In genomic region chr17:24528560-24528918, GRCm38 (mm10) we compare ENCODE assay signal across 8 mouse cellular contexts. TPM values are rescaled to one million over a fixed set of nuclear protein-coding genes. Genes with fewer than 3 reads are reported as not detected.
DNase-seq lines count a peak whose midpoint lies in the region; ATAC-seq and TF ChIP-seq lines count a peak whose summit lies in the region.

No protein-coding gene starts in this region.

- H3K4me1 ChIP-seq in kidney, postnatal 0 days (replicated peaks; ENCODE audit: insufficient read depth, low read length): peaks cover 21% of the 10 kb centered on the region
- peaks cover 10% of the 10 kb centered on the region for H3K4me1 ChIP-seq in bone marrow, adult 2 months (ENCODE audit: control insufficient read depth, insufficient read depth, low read length)
- peaks cover 71% of the 10 kb centered on the region for H3K4me1 ChIP-seq in hindbrain, embryonic 15.5 days (replicated peaks)
- H3K4me1 ChIP-seq in midbrain, postnatal 0 days (ENCODE audit: insufficient read depth, low read length): peaks cover 30% of the 10 kb centered on the region

- H3K9me3 ChIP-seq in kidney, postnatal 0 days (replicated peaks; ENCODE audit: low read length): no peaks in the 10 kb centered on the region
- no peaks in the 10 kb centered on the region for H3K9me3 ChIP-seq in hindbrain, embryonic 15.5 days
- H3K9me3 ChIP-seq in midbrain, postnatal 0 days (ENCODE audit: low read length): no peaks in the 10 kb centered on the region

- H3K4me3 ChIP-seq in kidney, postnatal 0 days (replicated peaks; ENCODE audit: low read depth, low read length): peak overlapping the region; percentile 73
- H3K4me3 ChIP-seq in bone marrow, adult 2 months (replicated peaks; ENCODE audit: control insufficient read depth, low read depth, low read length): peak overlapping the region; percentile 82
- peak overlapping the region; percentile 76 for H3K4me3 ChIP-seq in hindbrain, embryonic 15.5 days
- peak overlapping the region; percentile 84 for H3K4me3 ChIP-seq in midbrain, postnatal 0 days (ENCODE audit: low read depth, low read length)

- H3K36me3 ChIP-seq in kidney, postnatal 0 days (ENCODE audit: insufficient read depth, low read length): no peaks in the 10 kb centered on the region; the same call in 1 of the 2 replicates
- H3K36me3 ChIP-seq in hindbrain, embryonic 15.5 days: no peaks in the 10 kb centered on the region
- peaks cover 5% of the 10 kb centered on the region for H3K36me3 ChIP-seq in midbrain, postnatal 0 days (ENCODE audit: insufficient read depth, low read length)

- H3K9ac ChIP-seq in kidney, postnatal 0 days (ENCODE audit: low read depth, low read length): peak overlapping the region; percentile 72
- peak overlapping the region; percentile 74 for H3K9ac ChIP-seq in hindbrain, embryonic 15.5 days
- peak overlapping the region; percentile 67 for H3K9ac ChIP-seq in midbrain, postnatal 0 days (replicated peaks; ENCODE audit: low read length, poor library complexity, severe bottlenecking)

- H3K27me3 ChIP-seq in kidney, postnatal 0 days (ENCODE audit: insufficient read depth, low read length): no peaks in the 10 kb centered on the region
- H3K27me3 ChIP-seq in hindbrain, embryonic 15.5 days: no peaks in the 10 kb centered on the region
- H3K27me3 ChIP-seq in midbrain, postnatal 0 days (ENCODE audit: insufficient read depth, low read length): no peaks in the 10 kb centered on the region

- H3K27ac ChIP-seq in kidney, postnatal 0 days: peak overlapping the region; percentile 75
- peak overlapping the region; percentile 70; the same call in 1 of the 2 replicates for H3K27ac ChIP-seq in bone marrow, adult 2 months (ENCODE audit: control insufficient read depth, insufficient read depth, low read depth, low read length, poor library complexity)
- H3K27ac ChIP-seq in hindbrain, embryonic 15.5 days (replicated peaks): peak overlapping the region; percentile 87
- peak overlapping the region; percentile 77 for H3K27ac ChIP-seq in midbrain, postnatal 0 days (ENCODE audit: low read depth, low read length)

- 0% methylated on average over 8 of the region's 8 CpGs for WGBS in kidney, postnatal 0 days
- 0% methylated on average over 8 of the region's 8 CpGs for WGBS in bone marrow, adult 2 months
- WGBS in hindbrain, embryonic 15.5 days: under 1% methylated on average over 8 of the region's 8 CpGs
- WGBS in midbrain, postnatal 0 days: under 1% methylated on average over 8 of the region's 8 CpGs

- peak overlapping the region; percentile 72 for H3K4me2 ChIP-seq in kidney, postnatal 0 days (ENCODE audit: low read length)
- peak overlapping the region; percentile 82 for H3K4me2 ChIP-seq in hindbrain, embryonic 15.5 days
- peak overlapping the region; percentile 82 for H3K4me2 ChIP-seq in midbrain, postnatal 0 days (ENCODE audit: low read depth, low read length, poor library complexity, severe bottlenecking)

- no peak for ATAC-seq in kidney, postnatal 0 days (replicated peaks; ENCODE audit: low FRiP score, low read depth)
- no peak for ATAC-seq in hindbrain, embryonic 15.5 days (ENCODE audit: low FRiP score, low read depth)
- ATAC-seq in midbrain, postnatal 0 days (ENCODE audit: low FRiP score): no peak
- ATAC-seq in granulocyte monocyte progenitor cell, adult 5-6 weeks (replicated peaks; ENCODE audit: poor library complexity, severe bottlenecking): no peak
- no peak for ATAC-seq in megakaryocyte-erythroid progenitor cell, adult 5-6 weeks (replicated peaks; ENCODE audit: low FRiP score, low TSS enrichment, poor library complexity, severe bottlenecking)

- DNase-seq in kidney, postnatal 0 days (ENCODE audit: low spot score): no peak
- no peak for DNase-seq in kidney, postnatal 25 days
- DNase-seq in midbrain, postnatal 0 days (ENCODE audit: low spot score): no peak
- DNase-seq in urinary bladder, postnatal 4 days (ENCODE audit: low spot score in 2 of 2): no peak

- TF ChIP-seq POLR2A in bone marrow, adult 2 months (IDR thresholded peaks at IDR 0.05; ENCODE audit: borderline replicate concordance, control insufficient read depth, low read depth, low read length): no peak

- no peak for TF ChIP-seq CTCF in kidney, postnatal 0 days (IDR thresholded peaks at IDR 0.05; ENCODE audit: low read depth)
- TF ChIP-seq CTCF in bone marrow, adult 2 months (IDR thresholded peaks at IDR 0.05; ENCODE audit: control insufficient read depth, insufficient read depth, low read length): no peak
- no peak for TF ChIP-seq CTCF in midbrain, postnatal 0 days (IDR thresholded peaks at IDR 0.05)

RNA-seq across cellular contexts. Expression of gene Traf7, which starts 0.8 kb away (rescaled TPM):
- 59.4 and 67.3 TPM in 2 replicates for polyA plus RNA-seq in kidney, postnatal 0 days (2015; fragmentation: Nextera tagmentation; extraction: Ambion mirVana)
- 79.2 and 108 TPM in 2 replicates for polyA plus RNA-seq in bone marrow, adult 2 months (2011; ENCODE audit: insufficient read depth, insufficient read length, low replicate concordance, missing spikeins)
- polyA plus RNA-seq in hindbrain, embryonic 15.5 days (2015; fragmentation: Nextera tagmentation; extraction: Ambion mirVana): 88.7 and 91.0 TPM in 2 replicates
- 175 and 179 TPM in 2 replicates for total RNA-seq in midbrain, postnatal 0 days (2014; rRNA removed)
- polyA plus RNA-seq in midbrain, postnatal 0 days (2015; fragmentation: Nextera tagmentation; extraction: Ambion mirVana): 71.4 and 73.6 TPM in 2 replicates
- total RNA-seq in granulocyte monocyte progenitor cell, adult 5-6 weeks (2014; fragmentation: Nextera tagmentation): 83.9 and 102 TPM in 2 replicates
- total RNA-seq in granulocyte monocyte progenitor cell, adult 5-6 weeks (2017): 61.5 and 104 TPM in 2 replicates
- 111 and 143 TPM in 2 replicates for total RNA-seq in megakaryocyte-erythroid progenitor cell, adult 5-6 weeks (2014; fragmentation: Nextera tagmentation)
- total RNA-seq in megakaryocyte-erythroid progenitor cell, adult 5-6 weeks (2017): 66.3 and 84.8 TPM in 2 replicates

RNA-seq across cellular contexts. Expression of gene Rab26, which starts 5.5 kb away (rescaled TPM):
- 3.5 and 3.7 TPM in 2 replicates for polyA plus RNA-seq in kidney, postnatal 0 days (2015; fragmentation: Nextera tagmentation; extraction: Ambion mirVana)
- polyA plus RNA-seq in bone marrow, adult 2 months (2011; ENCODE audit: insufficient read depth, insufficient read length, low replicate concordance, missing spikeins): not detected in 2 replicates
- polyA plus RNA-seq in hindbrain, embryonic 15.5 days (2015; fragmentation: Nextera tagmentation; extraction: Ambion mirVana): 6.3 and 8.2 TPM in 2 replicates
- 4.4 and 7.6 TPM in 2 replicates for total RNA-seq in midbrain, postnatal 0 days (2014; rRNA removed)
- polyA plus RNA-seq in midbrain, postnatal 0 days (2015; fragmentation: Nextera tagmentation; extraction: Ambion mirVana): 15.5 and 17.7 TPM in 2 replicates
- 0.77 TPM in 1 of 2 replicates, not detected in the other for total RNA-seq in granulocyte monocyte progenitor cell, adult 5-6 weeks (2014; fragmentation: Nextera tagmentation)
- total RNA-seq in granulocyte monocyte progenitor cell, adult 5-6 weeks (2017): 1.1 TPM in 1 of 2 replicates, not detected in the other
- not detected in 2 replicates for total RNA-seq in megakaryocyte-erythroid progenitor cell, adult 5-6 weeks (2014; fragmentation: Nextera tagmentation)
- total RNA-seq in megakaryocyte-erythroid progenitor cell, adult 5-6 weeks (2017): 1.3 TPM in 1 of 2 replicates, not detected in the other

RNA-seq across cellular contexts. Expression of gene Pkd1, which starts 21.1 kb away (rescaled TPM):
- polyA plus RNA-seq in kidney, postnatal 0 days (2015; fragmentation: Nextera tagmentation; extraction: Ambion mirVana): 10.6 and 17.7 TPM in 2 replicates
- polyA plus RNA-seq in bone marrow, adult 2 months (2011; ENCODE audit: insufficient read depth, insufficient read length, low replicate concordance, missing spikeins): 10.4 and 17.9 TPM in 2 replicates
- polyA plus RNA-seq in hindbrain, embryonic 15.5 days (2015; fragmentation: Nextera tagmentation; extraction: Ambion mirVana): 22.6 and 30.3 TPM in 2 replicates
- 73.6 and 84.3 TPM in 2 replicates for total RNA-seq in midbrain, postnatal 0 days (2014; rRNA removed)
- 13.6 and 14.5 TPM in 2 replicates for polyA plus RNA-seq in midbrain, postnatal 0 days (2015; fragmentation: Nextera tagmentation; extraction: Ambion mirVana)
- 18.9 and 19.0 TPM in 2 replicates for total RNA-seq in granulocyte monocyte progenitor cell, adult 5-6 weeks (2014; fragmentation: Nextera tagmentation)
- 5.9 and 9.1 TPM in 2 replicates for total RNA-seq in granulocyte monocyte progenitor cell, adult 5-6 weeks (2017)
- total RNA-seq in megakaryocyte-erythroid progenitor cell, adult 5-6 weeks (2014; fragmentation: Nextera tagmentation): 17.2 and 20.5 TPM in 2 replicates
- 4.6 and 5.4 TPM in 2 replicates for total RNA-seq in megakaryocyte-erythroid progenitor cell, adult 5-6 weeks (2017)

RNA-seq across cellular contexts. Expression of gene Caskin1, which starts 40.1 kb away (rescaled TPM):
- polyA plus RNA-seq in kidney, postnatal 0 days (2015; fragmentation: Nextera tagmentation; extraction: Ambion mirVana): 0.82 and 1.1 TPM in 2 replicates
- polyA plus RNA-seq in bone marrow, adult 2 months (2011; ENCODE audit: insufficient read depth, insufficient read length, low replicate concordance, missing spikeins): not detected in 2 replicates
- polyA plus RNA-seq in hindbrain, embryonic 15.5 days (2015; fragmentation: Nextera tagmentation; extraction: Ambion mirVana): 51.4 and 55.0 TPM in 2 replicates
- total RNA-seq in midbrain, postnatal 0 days (2014; rRNA removed): 151 and 153 TPM in 2 replicates
- polyA plus RNA-seq in midbrain, postnatal 0 days (2015; fragmentation: Nextera tagmentation; extraction: Ambion mirVana): 43.9 and 47.5 TPM in 2 replicates
- total RNA-seq in granulocyte monocyte progenitor cell, adult 5-6 weeks (2014; fragmentation: Nextera tagmentation): not detected in 2 replicates
- total RNA-seq in granulocyte monocyte progenitor cell, adult 5-6 weeks (2017): not detected in 2 replicates
- not detected in 2 replicates for total RNA-seq in megakaryocyte-erythroid progenitor cell, adult 5-6 weeks (2014; fragmentation: Nextera tagmentation)
- total RNA-seq in megakaryocyte-erythroid progenitor cell, adult 5-6 weeks (2017): not detected in 2 replicates

RNA-seq across cellular contexts. Expression of gene Mlst8, which starts 49.7 kb away (rescaled TPM):
- 24.1 and 24.2 TPM in 2 replicates for polyA plus RNA-seq in kidney, postnatal 0 days (2015; fragmentation: Nextera tagmentation; extraction: Ambion mirVana)
- polyA plus RNA-seq in bone marrow, adult 2 months (2011; ENCODE audit: insufficient read depth, insufficient read length, low replicate concordance, missing spikeins): 9.8 and 22.9 TPM in 2 replicates
- 35.4 and 36.0 TPM in 2 replicates for polyA plus RNA-seq in hindbrain, embryonic 15.5 days (2015; fragmentation: Nextera tagmentation; extraction: Ambion mirVana)
- 51.8 and 60.8 TPM in 2 replicates for total RNA-seq in midbrain, postnatal 0 days (2014; rRNA removed)
- 28.4 and 29.5 TPM in 2 replicates for polyA plus RNA-seq in midbrain, postnatal 0 days (2015; fragmentation: Nextera tagmentation; extraction: Ambion mirVana)
- 21.2 and 21.6 TPM in 2 replicates for total RNA-seq in granulocyte monocyte progenitor cell, adult 5-6 weeks (2014; fragmentation: Nextera tagmentation)
- total RNA-seq in granulocyte monocyte progenitor cell, adult 5-6 weeks (2017): 21.8 and 27.8 TPM in 2 replicates
- 35.8 and 38.7 TPM in 2 replicates for total RNA-seq in megakaryocyte-erythroid progenitor cell, adult 5-6 weeks (2014; fragmentation: Nextera tagmentation)
- 17.2 and 36.1 TPM in 2 replicates for total RNA-seq in megakaryocyte-erythroid progenitor cell, adult 5-6 weeks (2017)
